Mouse (Mus musculus) forebrain, embryonic 14.5 days (tissue): ENCODE data around the gene Gch1. TPM values are rescaled to one million over a fixed set of nuclear protein-coding genes. Genes with fewer than 3 reads are reported as not detected.

Experiments
- ATAC-seq: fragments of 200-750 bp; cut with Nextera tagmentation; 2 replicates; pipeline ENCODE4 v1.8.0; 2017; ENCODE audit warnings: mild to moderate bottlenecking, moderate library complexity
- DNase-seq: peaks from one replicate; pipeline ENCODE4 v3.0.0-alpha.2; 2015; ENCODE audit warnings: low spot score
- H3K27ac ChIP-seq: fragments of 300-500 bp; sonication (generic); 2 replicates; pipeline ENCODE4 v1.5.1; 2014; ENCODE audit warnings: low read depth, mild to moderate bottlenecking, control low read depth, low read length, moderate library complexity
- H3K27me3 ChIP-seq: fragments of 300-500 bp; sonication (generic); replicated peaks from 2 replicates; pipeline ENCODE4 v1.6.1; 2014; ENCODE audit warnings: low read length, control low read depth, mixed read lengths; ENCODE audit not compliant: control insufficient read depth, insufficient read depth
- H3K36me3 ChIP-seq: fragments of 300-500 bp; sonication (generic); 2 replicates; pipeline ENCODE4 v1.6.1; 2014; ENCODE audit warnings: low read length, control low read depth; ENCODE audit not compliant: control insufficient read depth, insufficient read depth
- H3K4me1 ChIP-seq: fragments of 300-500 bp; sonication (generic); 2 replicates; pipeline ENCODE4 v1.6.1; 2014; ENCODE audit warnings: antibody characterized with exemption, low read length, control low read depth; ENCODE audit not compliant: control insufficient read depth, insufficient read depth
- H3K4me2 ChIP-seq: fragments of 300-500 bp; sonication (generic); 2 replicates; pipeline ENCODE4 v1.6.1; 2014; ENCODE audit warnings: mild to moderate bottlenecking, control low read depth, low read length
- H3K4me3 ChIP-seq: fragments of 300-500 bp; sonication (generic); 2 replicates; pipeline ENCODE4 v1.5.1; 2014; ENCODE audit warnings: low read depth, low read length, control low read depth
- H3K9ac ChIP-seq: fragments of 300-500 bp; sonication (generic); 2 replicates; pipeline ENCODE4 v1.6.1; 2014; ENCODE audit warnings: mild to moderate bottlenecking, low read length, control low read depth, moderate library complexity
- H3K9me3 ChIP-seq: fragments of 300-500 bp; sonication (generic); replicated peaks from 2 replicates; pipeline ENCODE4 v1.6.1; 2016; ENCODE audit warnings: low read length, control low read depth, mixed read lengths; ENCODE audit not compliant: control insufficient read depth
- WGBS: fragments of 180-500 bp; shearing (Covaris S2); extraction: QIAGEN DNeasy Blood & Tissue Kit; methylation state at CpG from one replicate; pipeline ENCODE4 v1.1.7; 2014; 5-methylcytosine and 5-hydroxymethylcytosine counted together
- polyA plus RNA-seq: library from polyadenylated mRNA; unstranded; fragments of >200 nt; fragmentation: Nextera tagmentation; extraction: Ambion mirVana; gene quantifications from 2 replicates; pipeline ENCODE4 v1.2.1, GENCODE M21; 2014

Gch1 gene
- polyA plus RNA-seq, 1 experiment from 2014 or later: 2.0 TPM

- no peak overlapping the region for H3K27ac ChIP-seq
- ATAC-seq: no peak
- no peak overlapping the region for H3K4me3 ChIP-seq
- no peak for DNase-seq
- H3K9ac ChIP-seq: no peak overlapping the region
- H3K9me3 ChIP-seq: no peaks in the 10 kb centered on the region
- no peaks in the 10 kb centered on the region for H3K4me1 ChIP-seq
- no peak overlapping the region for H3K4me2 ChIP-seq
- no peaks in the 10 kb centered on the region for H3K27me3 ChIP-seq
- H3K36me3 ChIP-seq: no peaks in the 10 kb centered on the region
- WGBS: 93% methylated on average over 3 of the region's 3 CpGs
Observed at GRCm38 (mm10) chr14:47154303-47154702, 34.9 kb downstream of the Gch1 start.

GRCm38 (mm10) chr14:47151306-47151705, 37.9 kb downstream of the Gch1 start:
- H3K27ac ChIP-seq: no peak overlapping the region

DNA sequence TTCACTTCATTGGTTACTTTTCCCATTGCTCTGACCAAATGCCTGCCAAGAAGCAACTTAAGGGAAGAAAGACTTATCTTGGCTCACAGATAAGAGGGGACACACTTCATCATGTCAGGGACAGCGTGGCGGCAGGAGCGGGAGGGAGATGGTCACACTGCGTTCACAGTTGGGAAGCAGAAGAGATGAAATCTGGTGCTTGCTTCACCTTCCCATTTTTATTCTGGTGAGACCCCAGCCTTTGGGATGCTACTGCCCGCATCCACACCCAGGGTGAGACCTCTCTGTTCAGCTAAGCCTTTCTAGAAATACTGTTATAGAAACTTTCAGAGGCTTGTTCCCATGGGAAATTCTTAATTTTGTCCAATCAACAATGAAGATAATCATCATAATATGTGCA, 44.9 kb downstream of the Gch1 start:
- 97% methylated on average over 5 of the region's 5 CpGs for WGBS
- no peak for DNase-seq
- H3K27ac ChIP-seq: no peak overlapping the region
- no peak for ATAC-seq
- H3K27me3 ChIP-seq: no peaks in the 10 kb centered on the region
- no peaks in the 10 kb centered on the region for H3K4me1 ChIP-seq
- no peak overlapping the region for H3K4me2 ChIP-seq
- H3K9me3 ChIP-seq: no peaks in the 10 kb centered on the region
- no peaks in the 10 kb centered on the region for H3K36me3 ChIP-seq
- no peak overlapping the region for H3K9ac ChIP-seq
- no peak overlapping the region for H3K4me3 ChIP-seq

More at GRCm38 (mm10) chr14:47151306-47151705, 37.9 kb downstream of the Gch1 start:
- H3K9ac ChIP-seq: no peak overlapping the region
- ATAC-seq (no peak), DNase-seq (no peak)
- no peak overlapping the region for H3K4me2 ChIP-seq
- H3K36me3 ChIP-seq: no peaks in the 10 kb centered on the region
- WGBS: 88% methylated on average over 6 of the region's 6 CpGs
- H3K4me1 ChIP-seq: no peaks in the 10 kb centered on the region
- no peak overlapping the region for H3K4me3 ChIP-seq
- no peaks in the 10 kb centered on the region for H3K27me3 ChIP-seq
- H3K9me3 ChIP-seq: no peaks in the 10 kb centered on the region

DNA sequence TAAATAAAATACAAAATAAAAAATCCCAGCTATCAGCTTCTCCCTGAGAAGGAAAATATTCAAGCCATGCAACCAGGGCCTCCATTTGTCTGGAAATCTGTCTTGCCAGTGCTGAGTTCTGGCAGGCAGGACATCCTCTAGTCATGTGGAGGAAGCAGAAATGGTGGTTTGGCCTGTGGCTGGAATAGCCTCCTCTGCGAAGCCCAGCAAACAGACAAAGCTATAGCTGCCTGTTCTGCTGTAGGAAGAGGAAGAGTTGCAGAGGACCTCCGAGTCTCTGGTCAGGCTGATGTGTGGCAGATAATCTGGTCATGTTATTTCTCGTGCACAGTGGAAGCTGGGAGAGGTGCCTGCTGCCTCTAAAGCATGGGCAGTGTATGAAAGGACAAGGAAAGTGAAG, 50.4 kb downstream of the Gch1 start:
- no peak overlapping the region for H3K9ac ChIP-seq
- no peak overlapping the region for H3K4me3 ChIP-seq
- DNase-seq (no peak), ATAC-seq (no peak)
- no peaks in the 10 kb centered on the region for H3K9me3 ChIP-seq
- H3K27me3 ChIP-seq: no peaks in the 10 kb centered on the region
- no peaks in the 10 kb centered on the region for H3K4me1 ChIP-seq
- no peaks in the 10 kb centered on the region for H3K36me3 ChIP-seq
- 78% methylated on average over 3 of the region's 3 CpGs for WGBS
- H3K4me2 ChIP-seq: no peak overlapping the region
- H3K27ac ChIP-seq: no peak overlapping the region

DNA sequence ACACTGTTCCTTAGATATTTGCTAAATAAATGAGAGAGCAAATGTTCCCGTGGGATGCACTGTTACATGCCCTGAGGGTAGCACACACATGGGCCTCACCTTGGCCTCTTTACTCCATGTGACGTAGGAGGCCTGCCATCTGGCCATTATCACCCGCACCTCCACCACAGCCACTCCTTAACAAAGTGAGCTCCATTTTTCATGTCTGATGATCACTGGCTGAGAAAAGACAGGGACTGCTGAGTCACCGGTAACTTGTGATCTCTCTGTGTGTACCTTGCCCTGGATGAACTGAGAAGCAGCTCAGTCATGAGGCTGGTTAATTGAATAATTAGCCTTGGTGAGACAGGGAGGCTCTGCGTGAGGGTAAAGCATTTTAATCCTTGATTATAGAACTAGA, 52.6 kb downstream of the Gch1 start:
- no peak overlapping the region for H3K9ac ChIP-seq
- DNase-seq: no peak
- H3K4me2 ChIP-seq: no peak overlapping the region
- no peak for ATAC-seq
- H3K9me3 ChIP-seq: no peaks in the 10 kb centered on the region
- no peaks in the 10 kb centered on the region for H3K27me3 ChIP-seq
- no peak overlapping the region for H3K4me3 ChIP-seq
- H3K27ac ChIP-seq: no peak overlapping the region
- H3K36me3 ChIP-seq: no peaks in the 10 kb centered on the region
- H3K4me1 ChIP-seq: no peaks in the 10 kb centered on the region
- WGBS: 80% methylated on average over 5 of the region's 5 CpGs

- WGBS: 80% methylated on average over 10 of the region's 10 CpGs
Observed at GRCm38 (mm10) chr14:47133948-47134347, 55.3 kb downstream of the Gch1 start.

DNA sequence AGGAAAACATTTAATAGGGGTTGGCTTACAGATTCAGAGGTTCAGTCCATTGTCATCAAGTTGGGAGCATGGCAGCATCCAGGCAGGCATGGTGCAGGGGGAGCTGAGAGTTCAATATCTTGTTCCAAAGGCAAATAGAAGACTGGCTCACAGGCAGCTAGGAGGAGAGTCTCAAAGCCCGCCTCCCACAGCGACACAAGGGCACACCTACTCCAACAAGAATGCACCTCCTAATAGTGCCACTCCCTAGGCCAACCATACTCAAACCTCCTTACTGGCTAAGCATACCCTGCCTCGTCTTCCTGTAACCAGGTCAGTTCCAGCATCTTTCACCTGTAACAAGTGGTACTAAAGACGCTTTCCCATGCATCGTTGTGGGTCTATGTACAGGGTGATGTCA, 61.2 kb downstream of the Gch1 start:
- no peak for DNase-seq
- Histone ChIP-seq H3K36me3 (no peaks in the 10 kb centered on the region), H3K27me3 (no peaks in the 10 kb centered on the region), H3K4me2 (no peak overlapping the region), H3K9ac (no peak overlapping the region), H3K4me3 (no peak overlapping the region), H3K27ac (no peak overlapping the region), H3K4me1 (no peaks in the 10 kb centered on the region), H3K9me3 (no peaks in the 10 kb centered on the region)
- WGBS: 89% methylated on average over 5 of the region's 5 CpGs
- no peak for ATAC-seq

More at GRCm38 (mm10) chr14:47133948-47134347, 55.3 kb downstream of the Gch1 start:
- Histone ChIP-seq H3K27me3 (no peaks in the 10 kb centered on the region), H3K4me2 (no peak overlapping the region), H3K36me3 (no peaks in the 10 kb centered on the region), H3K9ac (no peak overlapping the region), H3K4me1 (no peaks in the 10 kb centered on the region), H3K27ac (no peak overlapping the region), H3K9me3 (no peaks in the 10 kb centered on the region), H3K4me3 (no peak overlapping the region)
- no peak for ATAC-seq
- no peak for DNase-seq

DNA sequence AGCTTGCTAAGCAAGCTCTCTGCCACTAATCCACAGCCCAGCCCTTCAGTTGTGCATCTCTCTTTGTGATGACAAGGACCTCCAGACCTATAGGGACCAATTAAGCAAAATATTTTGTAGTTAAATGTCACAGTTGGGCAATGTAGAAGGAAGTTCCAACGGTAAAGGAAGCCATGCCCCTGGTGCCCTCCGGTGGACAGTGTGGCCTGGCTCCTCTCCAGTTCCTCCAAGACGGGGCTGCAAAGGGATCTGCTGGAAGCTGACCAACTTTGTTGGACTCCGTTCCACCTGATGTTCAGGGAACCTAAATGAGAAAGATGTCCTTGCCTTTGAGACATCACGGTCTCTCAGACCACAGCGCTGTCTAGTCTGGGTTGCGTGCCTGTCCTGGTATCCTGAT, 71.7 kb downstream of the Gch1 start:
- Histone ChIP-seq H3K9me3 (no peaks in the 10 kb centered on the region), H3K4me1 (no peaks in the 10 kb centered on the region), H3K4me3 (no peak overlapping the region), H3K27ac (no peak overlapping the region), H3K4me2 (no peak overlapping the region), H3K36me3 (no peaks in the 10 kb centered on the region), H3K9ac (no peak overlapping the region), H3K27me3 (no peaks in the 10 kb centered on the region)
- 75% methylated on average over 7 of the region's 7 CpGs for WGBS
- DNase-seq (no peak), ATAC-seq (no peak)

DNA sequence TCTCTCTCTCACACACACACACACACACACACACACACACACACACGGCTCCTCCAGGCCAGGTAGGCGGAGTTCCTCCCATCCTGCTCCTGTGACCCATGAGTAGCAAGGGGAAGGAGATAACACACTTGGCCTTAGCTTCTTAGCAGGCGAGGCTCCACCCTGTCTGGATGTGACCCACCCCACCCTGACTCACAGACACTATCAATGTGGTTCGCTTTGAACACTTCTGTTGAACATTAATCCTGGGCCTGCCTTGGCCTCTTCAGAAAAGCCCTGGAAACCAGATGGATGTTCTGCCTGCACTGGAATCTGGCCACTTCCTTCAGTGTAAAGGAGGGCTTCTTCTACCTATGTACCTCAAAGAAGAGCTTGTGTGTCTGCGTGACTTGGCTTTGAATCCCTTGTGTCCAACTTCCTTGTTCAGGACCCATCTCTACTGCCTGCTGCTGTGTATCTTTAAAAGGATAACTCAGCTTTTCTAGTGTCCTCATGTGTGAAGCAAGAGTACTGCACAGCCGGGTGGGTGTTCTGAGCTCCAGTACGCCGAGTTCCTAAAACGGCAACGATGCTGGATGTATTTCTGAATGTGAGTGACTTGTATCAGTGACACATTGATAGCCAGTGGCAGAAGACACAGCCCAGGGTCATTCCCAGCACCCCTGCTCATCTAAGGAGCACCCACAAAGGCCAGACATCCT, 73.0 kb downstream of the Gch1 start:
- 86% methylated on average over 10 of the region's 10 CpGs for WGBS
- Histone ChIP-seq H3K27me3 (no peaks in the 10 kb centered on the region), H3K9me3 (no peaks in the 10 kb centered on the region), H3K9ac (no peak overlapping the region), H3K27ac (no peak overlapping the region), H3K4me1 (no peaks in the 10 kb centered on the region), H3K4me3 (no peak overlapping the region), H3K36me3 (no peaks in the 10 kb centered on the region), H3K4me2 (no peak overlapping the region)
- no peak for ATAC-seq
- no peak for DNase-seq
